Mouse (Mus musculus) brown adipose tissue, adult 24 weeks (tissue): ENCODE results near the gene Gse1. TPM values are rescaled to one million over a fixed set of nuclear protein-coding genes. Genes with fewer than 3 reads are reported as not detected.

Experiments used
- H3K27ac ChIP-seq: fragments of 200-500 bp; replicated peaks from 2 replicates; pipeline ENCODE4 v1.5.1; 2012; ENCODE audit warnings: low read depth, mild to moderate bottlenecking, low read length
- H3K4me1 ChIP-seq: fragments of 200-500 bp; 2 replicates; pipeline ENCODE4 v1.6.1; 2012; ENCODE audit warnings: low read length, mixed read lengths; ENCODE audit not compliant: control insufficient read depth, insufficient read depth, insufficient read length
- H3K4me3 ChIP-seq: fragments of 200-500 bp; 2 replicates; pipeline ENCODE4 v1.5.1; 2012; ENCODE audit warnings: low read depth, mild to moderate bottlenecking, low read length, moderate library complexity; ENCODE audit not compliant: insufficient read depth
- polyA plus RNA-seq: library from polyadenylated mRNA; stranded (reverse); fragments of >200 nt; gene quantifications from 2 replicates; pipeline ENCODE4 v1.2.4, GENCODE M21; 2012; ENCODE audit not compliant: missing spikeins, insufficient read depth, insufficient read length

Gse1 gene
- polyA plus RNA-seq, 1 experiment, result 9.9 TPM

DNA sequence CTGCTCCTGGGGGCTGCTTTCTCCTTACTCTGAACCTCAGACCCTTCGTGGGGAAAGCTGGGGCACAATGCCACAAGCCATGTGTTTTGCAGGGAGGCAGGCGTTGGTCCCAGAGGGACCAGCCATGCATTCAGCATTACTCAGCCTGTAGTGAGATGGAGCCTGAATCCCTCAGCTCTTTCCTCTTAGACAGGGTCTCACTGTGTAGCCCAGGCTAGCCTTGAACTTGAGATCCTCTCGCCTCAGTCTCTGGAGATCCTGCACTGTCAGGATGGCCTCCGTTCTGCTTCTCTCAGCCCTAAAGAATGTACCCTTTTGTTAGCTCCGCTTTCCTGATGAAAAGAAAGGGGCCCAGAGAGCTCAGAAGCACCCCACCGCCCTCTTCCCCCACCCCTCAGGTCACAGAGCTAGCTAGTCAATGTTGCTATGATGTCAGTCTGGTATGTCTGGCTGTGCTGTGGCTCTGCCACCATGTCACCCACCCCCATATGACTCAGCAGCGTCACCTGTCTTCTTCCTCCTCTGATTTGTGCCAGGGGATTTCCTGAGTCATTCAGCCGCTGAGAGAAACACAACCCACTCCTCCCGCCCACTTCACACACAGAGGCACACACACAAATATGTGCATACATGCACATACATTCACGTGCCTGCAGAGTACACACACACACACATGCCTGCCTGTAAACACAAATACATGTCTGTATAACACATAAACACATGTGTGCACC lies 2.7 kb upstream of the Gse1 start:
- Histone ChIP-seq H3K4me1 (peaks cover 10% of the 10 kb centered on the region; the same call in 1 of the 2 replicates), H3K4me3 (no peak overlapping the region), H3K27ac (no peak overlapping the region)

DNA sequence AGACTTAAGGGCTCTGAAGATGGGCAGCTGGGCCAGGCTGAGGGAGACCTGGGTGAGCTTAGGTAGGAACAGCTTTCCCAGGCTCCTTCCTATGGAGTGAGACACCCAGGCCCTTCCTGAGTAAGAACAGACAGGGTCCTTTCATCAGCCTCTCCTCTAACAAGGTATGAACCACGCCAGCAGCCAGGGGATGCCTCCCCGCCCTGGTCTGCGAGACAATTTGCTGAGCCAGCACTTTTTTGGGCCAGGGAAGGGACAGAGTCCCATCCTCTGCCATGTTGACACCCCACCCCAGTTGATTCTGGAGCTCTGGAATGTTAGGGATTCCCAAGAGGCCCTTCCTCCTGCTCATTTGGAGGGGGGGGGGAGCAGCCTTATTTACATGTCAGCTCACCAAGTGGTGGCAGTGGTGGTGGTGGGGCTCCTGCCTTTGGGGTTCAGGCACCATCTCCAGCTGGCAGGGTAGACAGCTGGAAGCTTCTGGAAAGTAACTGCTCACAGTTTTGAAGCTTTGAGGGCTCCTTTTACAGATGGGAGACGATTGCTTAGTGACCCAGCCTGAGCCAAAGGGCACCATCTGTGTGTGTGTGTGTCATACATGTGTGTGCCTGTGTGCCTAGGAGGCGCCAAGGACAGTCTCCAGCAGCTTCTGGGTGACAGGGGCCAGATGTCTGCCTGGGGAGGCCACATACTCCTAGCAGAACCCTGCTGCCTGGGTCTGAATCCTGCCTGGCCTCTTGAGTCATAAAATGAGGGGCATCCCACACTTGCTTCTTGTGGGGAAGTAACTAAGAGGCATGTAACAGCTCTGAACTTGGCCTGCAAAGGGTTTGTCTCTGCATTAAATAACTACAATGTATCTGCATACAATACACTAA lies 1.3 kb upstream of the Gse1 start:
- Histone ChIP-seq H3K4me3 (no peak overlapping the region), H3K27ac (no peak overlapping the region), H3K4me1 (peaks cover 22% of the 10 kb centered on the region)

GRCm38 (mm10) chr8:120227578-120227876 lies 729 bp upstream of the Gse1 start:
- no peak overlapping the region for H3K4me3 ChIP-seq
- H3K4me1 ChIP-seq, result peaks cover 27% of the 10 kb centered on the region
- no peak overlapping the region for H3K27ac ChIP-seq

DNA sequence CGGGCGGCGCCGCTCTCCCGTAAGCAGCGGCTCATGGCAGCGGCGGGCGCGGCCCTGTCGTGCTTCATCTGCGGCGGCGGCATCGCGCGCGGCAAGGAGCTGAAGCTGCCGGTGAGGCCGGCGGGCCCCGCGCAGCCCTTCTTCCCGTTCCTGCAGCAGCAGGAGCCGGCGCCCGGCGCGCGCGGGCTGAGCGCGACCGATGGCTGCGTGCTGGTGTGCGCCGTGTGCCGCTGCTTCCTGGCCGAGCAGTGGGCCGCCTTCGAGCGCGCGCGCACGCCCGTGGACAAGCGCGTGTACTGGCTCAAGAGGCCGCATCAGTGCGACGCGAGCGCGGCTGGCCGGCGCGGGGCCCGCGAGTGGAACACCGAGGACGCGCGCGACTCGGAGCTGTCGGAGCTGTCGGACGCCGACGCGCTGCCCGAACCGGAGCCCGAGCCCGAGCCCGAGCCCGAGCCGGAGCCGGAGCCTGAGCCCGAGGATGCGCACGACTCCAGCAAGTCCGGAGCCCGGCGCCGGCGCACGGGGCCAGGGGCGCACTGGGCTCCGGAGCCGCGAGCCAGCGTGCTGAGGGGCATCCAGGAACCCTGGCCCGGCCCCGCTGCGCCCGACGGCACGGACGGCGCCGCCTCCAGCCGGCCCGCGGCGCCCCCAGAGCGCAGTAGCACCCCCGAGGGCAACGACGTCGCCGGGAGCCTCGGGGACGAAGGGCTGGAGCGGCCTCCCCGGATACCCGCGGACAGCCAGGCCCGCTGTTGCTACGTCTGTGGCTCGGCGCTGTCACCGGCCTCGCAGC lies 721 bp downstream of the Gse1 start:
- H3K4me1 ChIP-seq, result peaks cover 36% of the 10 kb centered on the region
- peak overlapping the region; percentile 64 for H3K4me3 ChIP-seq
- no peak overlapping the region for H3K27ac ChIP-seq

DNA sequence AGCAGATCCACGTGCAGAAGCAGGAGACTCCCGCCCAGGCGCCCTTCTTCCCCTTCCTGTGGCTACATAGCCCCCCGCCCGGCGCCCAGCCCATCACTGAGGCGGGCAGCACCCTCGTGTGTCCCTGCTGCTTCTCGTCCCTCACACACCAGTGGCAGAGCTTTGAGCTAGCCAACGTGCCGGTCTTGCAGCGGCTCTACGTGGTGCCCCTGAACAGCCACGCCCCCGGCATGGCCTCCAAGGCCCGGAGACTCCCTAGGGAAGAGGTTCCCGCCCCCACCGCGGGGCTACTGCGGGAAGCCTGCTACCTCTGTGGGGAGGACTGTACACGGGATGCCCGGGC lies 1.3 kb downstream of the Gse1 start:
- Histone ChIP-seq H3K4me1 (peaks cover 40% of the 10 kb centered on the region), H3K4me3 (peak overlapping the region; percentile 64), H3K27ac (no peak overlapping the region)

DNA sequence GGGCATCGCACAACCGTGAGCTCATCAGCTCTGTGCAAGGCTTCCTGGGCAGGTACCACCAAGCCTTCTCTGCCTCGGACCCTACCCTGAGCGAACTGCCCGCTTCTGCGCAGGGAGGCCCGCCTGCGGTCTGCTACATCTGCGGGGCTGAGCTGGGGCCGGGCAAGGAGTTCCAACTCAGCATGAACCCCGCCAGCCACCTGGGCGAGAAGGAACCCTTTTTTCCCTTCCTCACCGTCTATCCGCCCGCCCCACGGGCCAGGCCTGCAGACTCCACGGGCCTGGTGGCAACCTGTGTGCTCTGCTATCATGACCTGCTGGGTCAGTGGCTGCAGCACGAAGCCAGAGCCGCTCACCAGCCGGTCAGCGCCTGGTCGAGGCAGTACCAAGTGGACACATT lies 1.8 kb downstream of the Gse1 start:
- Histone ChIP-seq H3K27ac (no peak overlapping the region), H3K4me1 (peaks cover 41% of the 10 kb centered on the region), H3K4me3 (peak overlapping the region; percentile 64)

GRCm38 (mm10) chr8:120230715-120231614 lies 2.7 kb downstream of the Gse1 start:
- H3K4me1 ChIP-seq, result peaks cover 41% of the 10 kb centered on the region
- no peak overlapping the region for H3K27ac ChIP-seq
- H3K4me3 ChIP-seq, result peak overlapping the region; percentile 64

DNA sequence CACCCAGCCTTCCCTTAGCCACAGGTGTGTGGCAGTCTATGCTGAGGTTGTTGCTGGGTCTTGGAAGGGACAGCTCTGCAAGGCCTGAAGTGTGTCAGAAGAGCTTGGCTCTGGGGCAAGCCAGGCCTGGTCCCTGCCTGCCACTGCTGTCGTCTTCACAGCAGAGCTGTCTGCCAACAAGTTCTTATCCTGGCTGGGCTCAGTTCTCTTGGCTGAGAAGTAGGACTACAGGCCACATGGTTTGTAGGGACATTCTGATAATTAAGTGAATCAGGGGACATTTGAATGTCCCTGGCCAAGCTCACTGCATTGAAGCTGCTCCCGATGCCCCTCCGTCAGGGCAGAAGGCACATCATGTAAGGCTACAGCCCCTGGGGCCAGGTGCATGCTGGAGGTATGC lies 3.6 kb downstream of the Gse1 start:
- Histone ChIP-seq H3K4me3 (no peak overlapping the region), H3K27ac (no peak overlapping the region), H3K4me1 (peaks cover 41% of the 10 kb centered on the region)

GRCm38 (mm10) chr8:120232398-120232797 lies 4.1 kb downstream of the Gse1 start:
- Histone ChIP-seq H3K4me1 (peaks cover 41% of the 10 kb centered on the region), H3K27ac (no peak overlapping the region), H3K4me3 (peak overlapping the region; percentile 8; the same call in 1 of the 2 replicates)

DNA sequence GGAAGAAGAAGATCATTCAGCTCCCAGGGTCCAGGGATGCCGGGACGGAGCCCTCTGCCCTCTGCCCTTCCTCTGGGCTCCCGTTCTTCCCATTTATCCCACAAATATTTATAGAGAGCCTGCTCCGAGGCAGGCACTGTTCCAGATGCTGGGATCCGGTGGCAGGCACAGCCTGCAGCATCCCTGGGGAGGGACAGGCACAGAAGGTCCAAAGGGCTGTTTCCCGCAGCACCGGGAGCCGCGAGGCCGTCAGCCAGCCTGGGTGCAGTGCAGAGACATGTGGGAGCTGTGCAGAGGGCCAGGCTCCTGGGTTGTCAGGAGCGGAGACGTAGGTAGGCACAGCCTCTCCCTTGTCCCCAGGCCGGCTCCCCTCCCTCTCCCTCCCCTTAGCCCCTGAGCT lies 4.7 kb downstream of the Gse1 start:
- no peak overlapping the region for H3K27ac ChIP-seq
- peaks cover 41% of the 10 kb centered on the region for H3K4me1 ChIP-seq
- H3K4me3 ChIP-seq, result no peak overlapping the region

- H3K27ac ChIP-seq, result no peak overlapping the region
- no peak overlapping the region for H3K4me3 ChIP-seq
- H3K4me1 ChIP-seq, result peaks cover 41% of the 10 kb centered on the region
Observed at GRCm38 (mm10) chr8:120234457-120234856, 6.2 kb downstream of the Gse1 start.

GRCm38 (mm10) chr8:120234866-120235265 lies 6.6 kb downstream of the Gse1 start:
- Histone ChIP-seq H3K27ac (no peak overlapping the region), H3K4me3 (no peak overlapping the region)

DNA sequence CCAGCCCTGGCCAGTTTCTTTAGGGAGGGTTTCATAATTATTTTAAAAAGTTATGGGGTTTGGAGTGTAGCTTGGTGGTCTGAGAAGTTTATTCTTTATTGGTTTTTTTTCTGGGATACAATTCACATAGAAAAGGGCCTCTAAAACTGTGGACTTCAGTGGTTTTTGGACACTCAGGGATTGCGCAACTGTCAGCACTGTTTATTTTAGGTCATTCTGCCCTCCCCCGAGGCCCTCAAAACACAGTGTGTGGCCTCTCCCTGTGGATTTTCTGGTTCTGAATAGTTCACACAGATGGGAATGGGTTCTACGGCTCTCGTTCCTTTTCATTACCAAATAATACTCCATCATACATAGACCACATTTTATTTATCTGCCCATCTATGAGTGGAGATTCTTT lies 15.0 kb downstream of the Gse1 start:
- Histone ChIP-seq H3K4me1 (no peaks in the 10 kb centered on the region; the same call in 1 of the 2 replicates), H3K27ac (no peak overlapping the region), H3K4me3 (no peak overlapping the region)

More at GRCm38 (mm10) chr8:120234866-120235265, 6.6 kb downstream of the Gse1 start:
- peaks cover 40% of the 10 kb centered on the region for H3K4me1 ChIP-seq

DNA sequence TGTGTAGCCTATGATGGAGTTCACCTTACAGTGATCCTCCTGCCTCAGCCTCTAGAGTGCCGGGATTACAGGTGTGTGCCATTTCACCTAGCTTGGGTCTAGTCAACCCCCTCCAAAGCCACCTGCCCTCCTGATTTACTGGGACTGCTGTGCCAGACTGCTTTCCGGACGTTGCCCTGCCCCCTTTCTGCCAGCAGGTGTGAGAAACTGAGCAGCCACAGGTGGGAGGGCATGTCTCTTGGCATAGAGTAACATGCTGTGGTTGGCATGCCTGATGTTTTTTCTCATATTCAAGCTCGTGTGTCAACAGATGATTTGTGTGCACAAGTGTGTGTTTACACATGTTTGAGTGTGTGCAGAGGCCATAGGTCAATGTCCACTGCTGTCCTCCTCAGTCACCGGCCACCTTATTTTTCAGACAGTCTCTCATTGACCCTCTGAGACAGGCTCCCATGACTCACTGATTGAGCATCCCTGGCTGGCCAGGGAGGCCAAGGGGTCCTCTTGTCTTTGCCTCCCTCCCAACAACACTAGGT lies 15.7 kb downstream of the Gse1 start:
- H3K4me3 ChIP-seq, result no peak overlapping the region
- peaks cover 2% of the 10 kb centered on the region; the same call in 1 of the 2 replicates for H3K4me1 ChIP-seq
- H3K27ac ChIP-seq, result no peak overlapping the region
